Mouse (Mus musculus): ENCODE data around the gene Anxa5.

Gene Anxa5

DNA sequence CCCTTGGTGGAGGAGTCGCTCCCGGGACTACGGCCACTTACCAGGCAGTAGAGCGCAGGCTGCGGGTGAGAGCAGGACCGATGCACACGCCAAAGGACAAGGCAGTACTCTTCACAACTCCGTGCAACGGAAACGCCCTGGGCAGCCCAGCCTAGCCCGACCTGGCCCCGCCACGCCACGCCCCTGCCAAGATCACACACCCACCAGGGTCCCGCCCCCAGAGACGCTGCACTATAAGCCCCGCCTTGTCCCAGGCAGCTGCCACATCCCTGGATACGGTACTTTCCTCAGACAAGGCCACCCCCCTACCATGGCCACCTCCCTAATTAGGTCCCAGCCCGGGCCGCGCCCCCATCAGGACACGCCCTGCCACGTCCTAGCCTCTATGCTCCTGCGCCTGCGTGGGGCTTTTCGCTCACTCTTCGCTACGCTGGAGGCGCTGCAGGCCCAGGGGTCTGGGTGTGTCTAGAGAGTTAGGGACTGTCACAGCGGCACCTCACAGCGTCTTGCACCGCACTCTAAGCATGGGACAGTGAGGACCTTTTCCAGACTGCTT is at the start of gene Anxa5, which contains the start of gene 1810062G17Rik:
Gene Anxa5, minus strand, starts transcription at position 363 of the 556 bp plus-strand sequence.
Gene 1810062G17Rik, plus strand, starts transcription at position 406 of the 556 bp plus-strand sequence.
- peak; percentile 83 for DNase-seq (ENCODE audit: low read depth, low spot score)

DNA sequence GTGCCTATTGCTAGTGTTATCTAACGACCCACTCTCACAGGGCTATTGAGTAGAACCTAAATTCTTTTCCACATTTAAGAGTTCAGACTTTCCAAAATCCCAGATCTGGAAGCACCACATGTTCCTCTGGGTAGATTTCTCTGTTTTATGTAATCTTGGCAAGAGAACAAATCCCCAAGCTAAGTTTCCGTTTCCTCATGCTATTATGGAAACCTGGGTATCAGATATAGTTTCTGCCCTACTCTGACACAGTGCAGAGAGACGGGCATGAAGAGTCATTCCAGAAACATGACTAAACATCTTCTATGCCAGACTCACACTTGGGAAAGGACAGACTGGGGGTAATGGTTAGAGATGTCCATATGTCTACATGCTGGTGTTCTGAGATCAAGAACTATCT is 48.8 kb upstream of the Anxa5 start:
- peak; percentile 47 for DNase-seq (ENCODE audit: low read depth, low spot score)

DNA sequence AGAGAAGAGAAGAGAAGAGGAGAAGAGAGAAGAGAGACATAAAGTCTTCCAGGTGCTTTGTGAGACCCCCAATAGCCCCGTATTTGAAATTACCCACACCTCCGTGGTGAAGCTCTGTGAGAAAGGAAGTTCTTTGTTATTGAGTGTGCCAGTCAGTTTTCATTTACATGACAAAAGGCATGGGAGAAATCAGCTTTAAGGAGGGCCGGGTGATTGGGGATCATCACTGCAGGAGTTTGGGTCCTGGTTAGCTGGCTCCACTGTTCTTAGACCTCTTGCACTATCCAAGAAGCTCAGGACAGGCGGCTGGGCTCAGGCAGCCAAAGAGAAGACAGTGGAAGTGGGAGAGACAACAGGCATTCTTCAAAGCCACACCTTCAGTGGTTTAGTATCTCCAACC is 46.4 kb upstream of the Anxa5 start:
- no peak for DNase-seq (ENCODE audit: low read depth, low spot score)

DNA sequence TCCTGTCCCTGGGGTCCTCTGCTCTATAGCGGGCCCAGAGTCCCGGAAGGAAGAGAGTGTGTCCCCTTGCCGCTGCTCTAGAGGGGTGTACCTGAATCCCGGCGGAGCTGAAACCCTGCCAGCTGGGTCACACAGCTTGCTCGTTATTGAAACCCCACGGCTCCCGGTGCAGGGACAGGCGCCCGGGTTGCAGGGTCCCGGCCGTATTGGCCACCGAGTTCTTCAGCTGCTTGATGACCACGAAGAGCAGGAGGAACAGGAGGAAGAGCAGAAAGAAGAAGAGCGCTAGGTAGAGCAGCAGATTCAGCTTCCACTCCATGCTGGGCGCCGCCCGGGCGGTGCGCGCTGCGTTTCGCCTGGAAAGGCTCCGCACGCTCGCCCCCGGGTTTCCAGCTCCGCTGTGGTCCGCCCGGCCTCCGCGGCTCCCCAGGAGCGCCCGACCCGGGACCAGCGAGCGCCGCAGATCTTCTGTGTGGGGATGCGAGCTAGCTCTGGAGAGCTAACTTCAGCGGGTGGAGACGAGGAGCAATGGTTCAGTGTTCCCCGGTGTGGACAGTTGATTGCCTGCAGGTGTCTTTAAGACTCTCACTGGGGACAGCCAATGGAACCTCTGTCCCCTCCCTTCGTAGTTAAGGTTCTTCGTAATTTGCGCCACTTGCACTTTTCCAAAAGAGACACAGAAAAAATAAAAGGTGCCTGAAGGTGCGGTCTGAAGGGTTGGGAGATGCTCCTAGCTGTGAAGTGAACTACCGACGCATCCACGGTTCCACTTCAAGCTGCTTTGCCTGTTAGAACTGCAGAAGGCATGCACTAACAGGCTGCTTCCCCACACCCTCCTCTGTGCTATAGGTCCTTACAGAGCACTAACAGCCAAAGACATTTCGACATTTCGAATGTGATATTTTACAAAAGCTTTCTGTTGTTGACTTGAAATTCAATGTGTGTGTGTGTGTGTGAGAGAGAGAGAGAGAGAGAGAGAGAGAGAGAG is 45.7 kb upstream of the Anxa5 start, which contains the start of gene Gm11549:
Gene Gm11549, minus strand, starts transcription at position 741 of the 988 bp plus-strand sequence.
- DNase-seq (ENCODE audit: low read depth, low spot score): no peak

DNA sequence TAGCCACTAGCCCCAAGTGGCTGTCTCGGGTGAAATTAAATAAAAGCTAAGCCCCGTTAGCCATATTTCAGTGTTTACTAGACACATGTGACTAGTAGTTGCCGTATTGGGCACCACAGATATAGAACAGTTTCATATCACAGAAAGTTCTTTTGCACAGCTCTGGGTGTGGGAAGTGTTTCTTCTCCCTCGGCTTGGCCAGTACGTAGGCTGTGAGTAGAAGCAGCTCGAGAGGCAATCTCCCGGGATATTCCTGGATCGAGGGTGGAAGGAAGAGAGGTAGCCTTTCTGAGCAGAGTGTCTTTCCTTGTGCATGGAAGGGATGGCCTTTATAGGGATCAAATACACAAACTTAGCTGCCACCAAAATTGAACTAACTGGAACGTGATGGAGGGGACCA is 40.5 kb upstream of the Anxa5 start:
- DNase-seq (ENCODE audit: low read depth, low spot score): peak; percentile 84

DNA sequence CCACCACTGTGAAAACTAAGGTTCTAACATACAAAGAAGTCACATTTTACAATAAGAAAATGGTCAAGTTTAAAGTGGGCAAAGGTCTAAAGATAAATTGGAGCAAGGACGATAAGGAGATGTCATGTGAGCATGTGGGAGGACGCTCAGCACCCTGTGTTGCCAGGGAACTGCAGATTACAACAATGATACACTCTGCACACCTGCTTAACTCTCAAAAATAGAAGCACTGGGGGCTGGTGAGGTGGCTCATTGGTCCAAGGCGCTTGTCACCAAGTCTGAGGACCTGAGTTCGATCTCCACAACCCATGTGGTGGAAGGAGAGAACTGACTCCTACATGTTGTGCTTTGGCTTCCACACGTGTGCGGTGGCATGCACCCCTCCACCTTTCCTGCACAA is 35.8 kb upstream of the Anxa5 start:
- no peak for DNase-seq (ENCODE audit: low read depth, low spot score)

DNA sequence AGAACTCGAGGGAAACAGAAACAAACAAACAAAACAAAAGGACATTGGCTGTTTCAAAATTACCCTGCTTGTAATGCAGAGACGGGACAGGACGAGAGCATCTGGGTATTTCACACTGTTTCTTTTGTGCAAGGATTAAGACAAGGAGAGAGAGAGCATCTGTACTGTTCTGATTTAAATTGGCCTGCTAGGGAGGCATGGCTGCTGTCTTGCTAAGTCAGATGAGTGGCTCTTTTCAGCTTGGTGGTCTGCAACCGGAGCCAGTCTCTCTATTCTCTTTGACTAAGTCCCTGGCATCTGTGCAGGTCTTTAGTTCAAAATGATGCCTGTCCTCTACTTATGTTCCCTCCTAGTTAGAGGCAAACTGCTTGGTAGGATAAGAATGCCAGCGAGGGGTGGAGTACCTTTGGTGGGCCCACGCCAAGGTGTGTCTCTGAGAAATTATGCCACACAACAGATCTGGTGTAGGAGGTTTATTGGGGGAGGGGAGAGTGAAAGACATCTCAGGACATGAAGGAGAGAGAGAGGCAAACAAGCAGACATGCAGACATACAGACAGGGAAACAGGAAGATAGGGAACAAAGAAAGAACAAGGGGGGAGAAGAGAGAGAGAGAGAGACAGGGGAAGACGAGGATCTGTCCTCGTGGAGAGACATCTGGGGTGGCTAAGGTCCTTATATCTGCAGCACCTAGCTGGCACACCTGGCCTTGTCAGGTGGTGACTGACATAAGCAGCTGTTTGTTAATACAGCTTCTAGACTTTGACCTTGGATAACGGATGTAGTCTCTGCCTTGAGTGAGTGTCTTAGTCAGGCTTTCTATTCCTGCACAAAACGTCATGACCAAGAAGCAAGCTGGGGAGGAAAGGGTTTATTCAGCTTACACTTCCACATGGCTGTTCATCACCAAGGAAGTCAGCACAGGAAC is 30.4 kb upstream of the Anxa5 start:
- DNase-seq (ENCODE audit: low read depth, low spot score): no peak

DNA sequence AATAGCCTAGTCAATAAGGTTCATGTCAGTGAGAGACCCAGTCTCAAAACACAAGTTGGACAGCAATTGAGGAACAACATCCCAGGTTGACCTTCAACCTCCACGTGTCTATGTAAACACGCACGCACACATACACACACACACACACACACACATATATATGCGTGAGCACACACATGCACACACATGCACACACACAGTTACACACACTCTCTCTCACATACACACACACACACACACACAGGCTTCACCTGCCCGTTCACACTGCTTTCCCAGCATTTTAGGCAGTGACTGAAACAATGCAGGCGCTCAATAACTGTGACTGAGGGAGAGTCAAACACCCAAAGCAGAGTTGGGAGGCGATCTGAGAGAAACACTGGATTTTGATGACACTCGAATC is 29.6 kb upstream of the Anxa5 start:
- no peak for DNase-seq (ENCODE audit: low read depth, low spot score)

DNA sequence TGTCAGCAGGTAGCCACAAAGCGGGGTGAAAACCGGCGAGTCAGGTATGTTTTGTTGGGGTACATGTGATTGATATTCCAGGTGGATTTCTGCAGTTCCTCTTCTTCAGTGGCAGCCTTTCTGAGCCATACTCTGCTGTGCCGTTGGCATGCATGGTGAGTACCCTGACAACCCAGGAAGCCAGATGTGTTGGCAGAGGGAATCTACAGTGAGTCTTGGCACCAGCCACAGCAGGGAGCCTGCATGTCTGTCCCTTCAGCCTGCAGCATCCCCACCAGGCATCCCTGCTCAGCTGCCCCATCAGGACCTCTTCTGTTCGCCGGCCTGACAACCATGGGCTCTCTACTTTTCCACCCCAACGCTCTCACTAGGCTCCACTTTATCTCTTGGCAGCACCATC is 25.9 kb upstream of the Anxa5 start:
- DNase-seq (ENCODE audit: low read depth, low spot score): no peak

DNA sequence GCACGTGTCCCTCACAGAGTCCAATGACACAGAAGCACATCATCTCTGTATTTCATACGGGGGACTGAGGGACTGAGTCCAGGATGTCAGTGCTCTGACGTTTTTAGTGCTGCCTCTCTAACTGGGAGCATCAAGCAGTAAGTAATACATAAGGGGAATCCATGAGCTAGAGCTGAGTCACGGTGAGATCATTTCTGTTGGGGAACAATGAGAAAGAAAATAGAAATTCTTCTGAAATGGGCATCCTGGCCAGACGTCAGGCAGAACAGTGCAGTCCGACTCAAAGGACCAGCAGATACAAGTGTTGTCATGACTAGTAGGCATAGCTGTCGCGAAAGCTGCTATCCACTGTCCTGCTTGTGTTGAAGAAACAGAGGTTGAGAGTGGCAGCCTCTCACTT is 25.3 kb upstream of the Anxa5 start:
- DNase-seq (ENCODE audit: low read depth, low spot score): no peak

DNA sequence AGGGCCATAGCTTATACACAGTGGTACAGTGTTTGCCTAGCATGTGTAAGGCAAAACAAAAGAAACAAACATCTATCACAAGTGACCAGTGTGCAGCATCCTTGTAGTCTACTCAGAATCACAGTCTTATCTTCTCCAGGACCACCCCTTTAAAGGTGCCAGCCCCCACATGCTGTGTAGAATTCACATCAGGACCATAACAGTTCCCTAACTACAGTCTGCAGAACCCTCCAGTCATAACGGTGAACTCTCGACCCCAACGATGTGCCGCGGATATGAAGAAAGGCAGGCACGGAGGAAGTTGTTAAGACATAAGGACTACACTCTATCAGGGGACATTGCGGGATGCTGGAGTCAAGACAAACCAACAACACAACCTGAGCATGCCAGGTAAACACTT is 23.7 kb upstream of the Anxa5 start:
- DNase-seq (ENCODE audit: low read depth, low spot score): no peak

DNA sequence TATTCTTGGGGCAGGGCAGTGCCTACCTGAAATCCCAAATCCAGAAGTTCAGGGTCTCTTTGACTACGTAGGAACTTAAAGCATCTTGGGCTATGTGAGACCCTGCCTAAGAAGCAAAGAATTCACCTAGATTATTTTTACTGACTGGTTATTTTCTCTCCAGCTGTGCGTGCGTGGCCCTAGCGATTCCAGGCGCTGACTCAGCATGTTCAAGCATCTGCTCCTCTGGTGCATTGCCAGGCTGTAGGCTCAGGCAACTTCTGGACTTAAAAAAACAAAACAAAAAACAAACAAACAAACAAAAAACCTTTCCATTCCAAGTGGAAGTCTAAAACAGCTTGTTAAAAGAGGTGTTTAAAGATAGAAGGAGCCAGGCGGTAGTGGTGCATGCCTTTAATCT is 22.5 kb upstream of the Anxa5 start:
- no peak for DNase-seq (ENCODE audit: low read depth, low spot score)

DNA sequence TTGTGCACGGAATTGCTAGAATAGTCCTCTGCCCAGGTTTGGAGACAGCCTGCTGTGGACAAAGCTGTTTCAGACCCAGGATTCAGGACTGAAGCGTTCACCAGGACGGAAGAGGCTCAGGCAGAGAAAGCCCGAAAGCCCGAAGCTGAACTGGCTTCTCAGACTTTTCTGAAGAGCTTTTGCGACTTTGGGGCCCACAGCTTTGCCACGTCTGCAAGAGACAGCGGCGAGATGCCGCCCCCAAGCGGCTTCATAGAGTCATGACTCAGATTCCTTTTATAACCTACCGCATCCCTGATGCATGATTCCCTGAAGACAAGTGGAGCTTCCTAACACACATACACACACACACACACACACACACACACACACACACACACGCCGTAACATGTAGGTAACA is 21.1 kb upstream of the Anxa5 start:
- peak; percentile 70 for DNase-seq (ENCODE audit: low read depth, low spot score)

DNA sequence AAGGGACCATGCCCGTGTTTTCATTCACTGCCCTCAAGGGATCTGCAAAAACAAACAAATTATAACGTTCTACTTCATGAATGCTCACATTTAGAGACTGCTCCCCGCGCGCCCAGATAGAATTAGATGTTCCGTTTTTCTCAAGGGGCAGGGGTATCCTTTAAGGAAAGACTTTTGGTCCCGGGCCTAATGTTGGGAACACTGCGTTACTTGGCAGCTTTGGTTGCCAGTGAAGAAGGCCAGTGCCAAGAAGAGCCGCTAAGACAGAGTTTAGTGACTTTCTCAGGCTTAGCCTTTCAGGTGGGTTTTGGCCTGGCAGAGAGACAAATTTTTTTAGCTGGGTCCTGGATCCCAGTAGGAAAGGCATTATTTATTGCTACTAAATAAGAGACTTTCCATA is 20.6 kb upstream of the Anxa5 start:
- no peak for DNase-seq (ENCODE audit: low read depth, low spot score)

DNA sequence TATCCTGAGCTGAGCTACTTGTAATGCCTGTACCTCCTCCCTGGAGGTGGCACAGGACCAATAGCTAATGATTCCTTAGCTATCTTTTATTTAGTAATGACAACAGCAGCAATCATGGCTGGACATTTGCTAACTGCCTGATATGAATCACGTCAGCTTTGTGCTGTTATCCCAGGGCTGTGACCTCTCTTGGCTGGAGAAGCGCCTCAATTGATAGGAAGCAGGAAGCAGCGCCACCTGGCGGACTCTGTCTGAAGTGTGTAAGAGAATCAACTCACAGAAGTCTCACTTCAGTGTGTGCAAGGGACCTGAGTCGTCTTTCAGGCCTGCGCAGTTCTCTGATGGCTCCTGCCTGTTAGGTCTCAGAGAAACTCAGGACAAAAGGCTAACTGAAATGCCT is 19.7 kb upstream of the Anxa5 start:
- no peak for DNase-seq (ENCODE audit: low read depth, low spot score)

DNA sequence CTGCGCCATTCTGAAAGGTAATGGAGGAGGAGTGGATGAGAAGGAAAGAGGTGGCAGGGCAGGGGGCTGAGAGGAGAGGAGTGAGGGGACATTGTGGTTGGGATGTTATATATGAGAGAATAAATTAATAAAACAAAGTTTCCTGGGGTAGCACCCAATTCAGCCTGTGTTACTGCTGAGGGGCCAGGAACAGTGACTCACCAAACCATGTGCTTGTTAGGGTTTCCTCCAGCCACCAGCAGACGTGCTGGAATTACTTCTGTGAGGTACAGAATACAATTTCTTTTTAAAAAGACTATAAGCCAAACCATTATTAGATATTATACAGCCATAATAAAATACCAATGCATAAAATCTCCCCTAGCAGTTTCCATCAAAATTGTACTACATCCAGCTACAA is 18.9 kb upstream of the Anxa5 start:
- no peak for DNase-seq (ENCODE audit: low read depth, low spot score)

DNA sequence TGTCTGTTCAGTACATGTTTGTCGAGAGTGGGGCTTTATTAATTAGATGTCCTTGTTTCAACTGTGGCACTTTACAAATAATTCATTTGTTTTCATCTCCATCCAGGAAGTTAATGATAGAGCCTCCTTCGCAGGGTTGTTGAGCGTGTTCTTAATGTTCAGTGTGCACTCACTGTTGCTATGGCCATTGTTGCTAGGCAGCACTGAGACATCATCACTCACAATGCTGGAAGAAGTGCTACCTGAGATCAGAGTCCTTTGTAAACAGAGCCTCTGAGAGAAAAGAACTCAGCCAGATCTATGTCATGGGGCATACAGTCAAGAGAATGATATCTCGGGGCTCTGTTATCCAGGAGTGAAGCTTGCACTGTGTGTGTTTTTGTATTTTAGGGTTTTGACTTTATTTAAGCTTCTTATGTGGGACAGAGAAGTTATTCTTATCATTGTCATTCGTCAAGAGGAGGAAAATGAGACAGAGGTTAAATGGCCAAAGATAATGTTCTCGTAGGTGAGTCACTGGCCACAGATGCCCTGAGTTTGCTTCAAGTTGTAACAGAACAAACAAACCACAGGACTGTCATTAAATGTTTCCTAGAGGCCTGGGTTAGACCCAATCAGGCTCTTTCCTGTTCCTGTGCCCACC is 18.1 kb upstream of the Anxa5 start:
- DNase-seq (ENCODE audit: low read depth, low spot score): no peak

DNA sequence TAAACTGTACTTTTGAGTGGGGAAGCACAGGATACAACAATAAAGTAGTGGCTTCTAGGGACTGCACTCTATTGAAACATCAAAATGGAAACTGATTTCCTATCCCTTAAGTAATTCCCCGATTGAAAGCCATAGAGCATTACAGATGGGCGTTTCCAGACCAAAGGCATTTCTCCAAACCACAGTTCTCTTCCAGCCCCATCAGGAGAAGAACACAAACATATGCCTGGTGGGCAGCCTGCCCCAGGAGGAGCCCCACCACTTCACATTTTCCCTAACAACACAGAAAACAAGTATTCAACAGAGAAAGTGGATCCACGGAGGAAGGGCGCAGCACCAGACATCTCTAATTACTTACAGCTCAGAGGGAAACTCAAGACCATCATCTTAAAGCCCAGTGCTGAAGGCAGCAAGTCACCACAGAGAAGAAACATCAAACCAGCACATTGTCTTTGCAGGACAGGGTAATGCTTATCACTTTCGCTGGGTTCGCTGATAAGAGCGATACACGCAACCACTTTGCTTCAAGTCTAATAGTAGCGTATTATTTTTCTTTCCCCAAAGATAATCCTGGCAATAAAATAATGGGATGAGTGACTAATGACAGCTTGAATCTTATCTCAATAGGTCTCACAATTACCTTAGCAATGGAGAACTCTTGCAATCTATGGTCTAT is 17.2 kb upstream of the Anxa5 start:
- DNase-seq (ENCODE audit: low read depth, low spot score): no peak

DNA sequence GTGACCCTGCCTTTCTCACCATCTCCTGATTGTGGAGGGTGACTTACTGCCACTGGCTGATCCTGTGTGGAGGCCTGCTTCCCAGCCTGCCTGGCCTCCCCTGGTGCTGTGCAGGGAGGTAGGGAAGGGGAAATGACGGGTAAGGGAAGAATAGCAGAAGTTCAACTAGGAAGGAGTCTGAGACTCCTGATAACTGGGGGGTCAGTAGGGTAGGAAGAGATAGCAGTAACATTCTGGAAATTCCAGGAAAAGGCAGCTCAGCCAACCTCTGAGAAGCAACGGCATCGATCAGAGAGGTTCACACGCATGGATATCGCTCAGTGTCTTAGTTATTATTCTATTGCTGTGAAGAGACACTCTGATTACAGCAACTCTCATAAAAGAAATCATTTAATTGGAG is 15.8 kb upstream of the Anxa5 start:
- DNase-seq (ENCODE audit: low read depth, low spot score): no peak

DNA sequence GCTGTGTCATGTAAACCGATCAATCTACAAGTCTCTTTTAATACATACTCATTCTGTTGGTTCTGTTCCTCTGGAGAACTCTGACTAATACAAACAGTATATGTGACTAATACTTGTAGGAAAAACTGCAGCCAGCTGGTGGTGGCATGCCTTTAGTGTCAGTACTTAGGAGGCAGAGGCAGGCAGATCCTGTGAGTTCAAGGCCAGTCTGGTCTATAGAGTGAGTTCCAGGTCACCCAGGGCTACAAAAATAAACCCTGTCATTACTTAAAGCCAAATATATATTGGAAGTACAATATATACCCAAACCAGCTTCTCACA is 13.9 kb upstream of the Anxa5 start:
- no peak for DNase-seq (ENCODE audit: low read depth, low spot score)

All from telencephalon, adult 2 months (tissue).